Mouse (Mus musculus): ENCODE measurements around the gene Bcam.
A peak's percentile ranks its signal among the peaks of the same experiment; 100 is the strongest.

The Bcam gene

GRCm38 (mm10) chr7:19753587-19753986 lies 17.2 kb downstream of the Bcam start:
- DNase-seq (ENCODE audit: low read depth, low spot score) = no peak

DNA sequence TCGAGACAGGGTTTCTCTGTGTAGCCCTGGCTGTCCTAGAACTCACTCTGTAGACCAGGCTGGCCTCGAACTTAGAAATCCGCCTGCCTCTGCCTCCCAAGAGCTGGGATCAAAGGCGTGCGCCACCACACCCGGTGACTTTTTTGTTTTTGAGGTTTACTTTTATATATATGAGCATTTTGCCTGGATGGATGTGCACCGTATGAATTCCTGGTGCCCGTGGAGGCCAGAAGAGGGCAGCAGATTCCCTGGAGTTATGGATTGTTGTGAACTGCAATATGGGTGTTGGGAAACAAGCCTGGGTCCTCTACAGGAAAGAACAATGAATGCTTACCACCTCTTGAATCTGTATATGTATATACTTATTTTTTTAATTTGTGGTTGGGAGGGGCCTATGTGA lies 18.2 kb downstream of the Bcam start:
- DNase-seq (ENCODE audit: low read depth, low spot score) = no peak

DNA sequence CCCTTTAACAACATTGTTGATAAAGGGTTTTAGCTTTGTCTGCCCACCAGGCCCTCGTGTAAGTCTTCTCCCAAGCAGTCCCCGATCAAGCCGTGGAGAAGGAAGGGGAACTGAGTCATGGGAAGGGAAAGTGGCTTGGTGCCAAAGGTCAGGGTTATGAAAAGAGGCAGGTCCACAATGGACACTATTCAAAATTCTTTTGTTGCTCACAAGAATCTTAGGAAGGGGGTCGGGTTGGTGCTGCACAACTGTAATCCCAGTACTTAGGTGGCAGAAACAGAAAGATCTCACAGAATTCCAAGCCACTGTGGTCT lies 19.8 kb downstream of the Bcam start:
- no peak for DNase-seq (ENCODE audit: low read depth, low spot score)

- peak; percentile 85 for DNase-seq (ENCODE audit: low read depth, low spot score)
These were observed 20.4 kb downstream of the Bcam start, which contains the start of gene Nectin2 for GRCm38 (mm10) chr7:19750217-19751069. Gene Nectin2, minus strand, starts transcription at chr7:19750483.

DNA sequence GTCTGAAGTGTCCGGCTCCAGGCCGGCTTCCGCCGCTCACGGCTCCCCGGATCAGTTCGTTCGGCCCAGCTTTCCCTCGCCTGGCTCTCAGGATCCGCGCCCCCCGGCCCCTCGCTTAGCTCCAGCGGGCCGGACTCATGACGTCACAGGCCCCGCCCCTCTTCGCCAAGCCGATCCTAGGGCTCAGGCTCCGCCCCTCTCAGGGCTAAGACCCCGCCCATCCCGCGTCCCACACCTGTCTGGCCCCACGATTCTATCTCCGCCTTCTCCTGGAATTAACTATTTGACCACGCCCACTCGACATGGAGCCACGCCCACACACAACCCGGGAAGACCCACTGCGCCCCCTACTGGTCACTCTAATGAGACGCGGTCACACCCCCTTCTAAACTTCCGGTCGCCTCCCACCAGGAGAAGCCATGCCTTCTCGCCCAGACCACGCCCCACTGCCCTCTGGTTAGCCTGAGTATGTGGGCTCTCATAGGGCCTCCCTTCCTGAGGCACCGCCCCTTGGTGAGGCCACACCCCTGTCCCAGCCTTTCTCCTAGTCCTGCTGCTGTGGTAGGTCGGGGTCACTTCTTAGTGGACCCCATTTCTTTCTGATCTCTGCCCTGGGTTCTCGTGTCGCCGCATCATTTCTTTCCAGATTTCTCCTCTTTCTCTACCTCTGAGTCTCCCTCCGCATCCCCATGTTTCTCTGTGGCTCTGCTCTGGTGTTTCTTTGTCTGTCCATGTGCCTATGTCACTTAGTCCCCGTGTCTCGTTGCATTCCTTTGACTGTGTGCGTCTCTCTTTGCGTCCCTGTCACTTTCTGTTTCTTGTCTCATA lies 21.2 kb downstream of the Bcam start:
- peak; percentile 98 for DNase-seq (ENCODE audit: low read depth, low spot score)

GRCm38 (mm10) chr7:19748219-19749195 lies 22.3 kb downstream of the Bcam start:
- peak; percentile 59 for DNase-seq (ENCODE audit: low read depth, low spot score)

DNA sequence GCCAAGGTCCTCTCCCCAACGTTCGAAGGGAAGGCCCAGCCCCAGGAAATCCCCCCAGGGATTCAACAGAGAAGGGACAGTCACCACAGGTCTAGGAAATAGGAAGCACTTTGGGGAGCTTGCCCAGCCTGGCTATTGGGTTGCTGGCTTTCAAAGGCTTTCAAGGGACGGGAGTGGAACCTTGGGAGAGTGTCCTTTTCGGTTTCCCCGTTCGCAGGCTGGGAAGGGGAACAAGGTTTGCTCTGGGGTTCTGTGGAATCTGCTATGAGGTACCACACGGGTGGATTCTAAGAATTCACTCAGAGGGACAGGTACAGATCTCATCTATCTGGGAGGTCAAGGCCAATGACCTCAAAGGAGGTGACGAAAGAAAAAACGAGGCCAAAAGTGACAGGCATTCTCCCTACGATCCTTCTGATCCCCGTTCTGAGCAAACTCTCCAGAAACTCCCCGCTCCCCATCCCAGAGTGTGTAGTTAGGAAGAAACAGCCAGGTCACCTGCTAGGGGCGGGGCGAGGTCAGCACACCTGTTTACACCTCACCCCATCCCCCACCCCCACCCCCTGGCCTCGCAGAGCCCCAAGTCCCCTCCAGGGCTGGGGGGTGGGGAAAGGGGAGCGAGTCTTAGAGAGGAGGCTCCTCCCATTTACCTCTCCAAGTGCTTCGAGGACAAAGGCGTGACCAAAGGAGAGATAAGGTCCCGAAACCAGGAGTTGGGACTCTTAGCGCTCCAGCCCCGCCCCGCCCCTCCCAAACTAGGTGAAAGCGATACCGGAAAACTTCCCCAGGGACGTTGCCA lies 23.2 kb downstream of the Bcam start:
- no peak for DNase-seq (ENCODE audit: low read depth, low spot score)

- DNase-seq (ENCODE audit: low read depth, low spot score) = no peak
These were observed 24.2 kb downstream of the Bcam start for GRCm38 (mm10) chr7:19746426-19747201.

GRCm38 (mm10) chr7:19745971-19746370 lies 24.8 kb downstream of the Bcam start:
- DNase-seq (ENCODE audit: low read depth, low spot score) = no peak

- DNase-seq (ENCODE audit: low read depth, low spot score) = no peak
These were observed 26.0 kb downstream of the Bcam start for GRCm38 (mm10) chr7:19744590-19745385.

- no peak for DNase-seq (ENCODE audit: low read depth, low spot score)
These were observed 27.0 kb downstream of the Bcam start for GRCm38 (mm10) chr7:19743791-19744190.

DNA sequence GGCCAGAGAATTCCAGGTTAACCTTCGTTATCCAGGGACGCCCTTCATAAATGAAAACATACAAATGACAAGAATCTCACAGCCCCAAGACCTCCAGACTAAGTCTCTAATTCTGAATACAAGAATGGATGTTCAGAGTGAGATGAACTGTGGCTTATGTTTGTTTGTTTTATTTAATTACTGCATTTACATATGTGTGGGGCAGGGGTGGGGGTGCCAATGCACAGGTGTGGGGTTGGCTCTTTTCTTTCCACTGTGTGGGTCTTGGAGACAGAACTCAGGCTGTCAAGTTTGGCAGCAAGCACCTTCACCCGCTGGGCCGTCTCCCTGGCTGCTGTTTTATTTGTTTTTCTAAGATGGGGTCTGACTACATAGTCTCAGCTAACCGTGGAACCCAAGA lies 28.3 kb downstream of the Bcam start:
- no peak for DNase-seq (ENCODE audit: low read depth, low spot score)

GRCm38 (mm10) chr7:19741329-19742031 lies 29.3 kb downstream of the Bcam start:
- no peak for DNase-seq (ENCODE audit: low read depth, low spot score)

GRCm38 (mm10) chr7:19740269-19740668 lies 30.5 kb downstream of the Bcam start:
- DNase-seq (ENCODE audit: low read depth, low spot score) = no peak

- no peak for DNase-seq (ENCODE audit: low read depth, low spot score)
These were observed 32.0 kb downstream of the Bcam start for GRCm38 (mm10) chr7:19738771-19739170.

DNA sequence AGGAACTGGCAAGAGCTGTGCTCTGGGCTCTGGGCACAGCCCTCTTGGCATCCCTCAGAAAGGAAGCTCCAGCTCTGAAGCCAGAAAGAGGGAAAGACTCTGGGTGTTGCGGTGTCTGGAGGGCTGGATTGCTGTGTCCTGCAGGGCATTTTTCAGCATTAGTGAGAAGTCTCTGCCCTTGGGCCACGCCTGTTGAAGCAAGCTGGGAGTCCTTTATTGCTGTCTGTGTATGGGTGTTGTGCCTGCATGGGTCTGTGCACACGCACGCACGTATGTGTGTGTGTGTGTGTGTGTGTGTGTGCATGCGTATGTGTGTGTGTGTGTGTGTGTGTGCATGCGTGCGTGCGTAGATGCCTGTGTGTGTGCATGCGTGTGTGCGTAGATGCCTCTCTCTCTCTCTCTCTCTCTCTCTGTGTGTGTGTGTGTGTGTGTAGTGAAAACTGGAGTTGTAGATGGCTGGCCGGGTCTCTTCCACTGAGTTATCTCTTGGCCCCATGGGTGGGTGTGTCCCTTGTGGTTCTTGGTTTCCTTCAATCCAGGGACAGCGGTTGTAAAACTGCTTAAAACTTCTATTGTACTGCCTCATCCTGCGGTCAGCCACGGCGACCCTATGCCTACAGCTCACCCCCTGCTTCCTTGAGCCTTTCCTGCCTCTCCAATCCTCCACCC lies 34.3 kb downstream of the Bcam start:
- DNase-seq (ENCODE audit: low read depth, low spot score) = no peak

- DNase-seq (ENCODE audit: low read depth, low spot score) = no peak
These were observed 36.6 kb downstream of the Bcam start for GRCm38 (mm10) chr7:19734178-19734666.

DNA sequence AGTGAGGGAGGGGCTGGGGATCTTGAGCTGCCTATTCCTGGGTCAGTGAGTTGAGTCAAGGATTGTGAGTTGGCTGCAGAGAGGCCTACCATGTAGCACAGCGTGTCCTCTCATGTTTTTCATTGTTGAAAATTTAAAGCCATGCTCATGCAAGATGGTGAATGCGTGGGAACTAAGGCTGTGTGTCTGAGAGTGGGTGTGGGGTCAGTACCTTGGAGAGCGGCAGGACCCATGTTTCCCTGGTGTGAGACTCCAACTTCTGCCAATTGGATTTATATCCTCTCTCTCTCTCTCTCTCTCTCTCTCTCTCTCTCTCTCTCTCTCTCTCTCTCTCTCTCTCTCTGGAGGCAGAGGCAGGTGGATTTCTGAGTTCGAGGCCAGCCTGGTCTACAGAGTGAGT lies 44.3 kb downstream of the Bcam start:
- no peak for DNase-seq (ENCODE audit: low read depth, low spot score)
